Mouse (Mus musculus): Measurements from ENCODE around the gene Sorbs2.
A peak's percentile ranks its signal among the peaks of the same experiment; 100 is the strongest.

Sorbs2 gene

GRCm38 (mm10) chr8:45682845-45683383 lies 175.3 kb downstream of the Sorbs2 start:
- no peak for DNase-seq

GRCm38 (mm10) chr8:45687942-45688695 lies 180.5 kb downstream of the Sorbs2 start:
- no peak for DNase-seq

GRCm38 (mm10) chr8:45689611-45690207 lies 182.1 kb downstream of the Sorbs2 start:
- DNase-seq: peak; percentile 32

- DNase-seq: no peak
Measured at GRCm38 (mm10) chr8:45700100-45700499, 192.5 kb downstream of the Sorbs2 start.

- DNase-seq: no peak
Measured at GRCm38 (mm10) chr8:45703700-45704101, 196.1 kb downstream of the Sorbs2 start.

DNA sequence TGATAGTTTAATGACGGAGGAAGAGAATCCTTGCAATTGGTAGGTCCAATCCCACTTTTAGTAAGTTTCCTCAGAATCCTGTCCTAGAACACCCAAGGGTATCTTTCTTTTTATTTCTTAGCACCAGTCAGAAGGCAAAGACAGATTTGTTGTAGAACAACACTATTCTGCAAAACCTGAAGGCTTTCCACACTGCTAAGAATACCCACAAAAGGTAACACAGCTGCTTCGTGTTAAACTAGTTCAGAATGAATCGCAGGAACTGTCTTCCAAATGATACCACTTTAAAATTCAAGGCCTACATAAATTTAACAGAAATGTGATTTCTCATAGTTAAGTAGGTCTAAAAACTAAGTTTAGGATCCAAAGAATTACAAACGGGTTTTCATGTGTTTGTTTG lies 201.5 kb downstream of the Sorbs2 start:
- DNase-seq: no peak

- peak; percentile 24 for DNase-seq
Measured at GRCm38 (mm10) chr8:45709734-45710133, 202.1 kb downstream of the Sorbs2 start.

GRCm38 (mm10) chr8:45712610-45713009 lies 205.0 kb downstream of the Sorbs2 start:
- no peak for DNase-seq

- DNase-seq: no peak
Measured at GRCm38 (mm10) chr8:45714806-45715205, 207.2 kb downstream of the Sorbs2 start.

- DNase-seq: no peak
Measured at GRCm38 (mm10) chr8:45715330-45716027, 207.9 kb downstream of the Sorbs2 start.

- DNase-seq: peak; percentile 13
Measured at GRCm38 (mm10) chr8:45719776-45720175, 212.2 kb downstream of the Sorbs2 start.

DNA sequence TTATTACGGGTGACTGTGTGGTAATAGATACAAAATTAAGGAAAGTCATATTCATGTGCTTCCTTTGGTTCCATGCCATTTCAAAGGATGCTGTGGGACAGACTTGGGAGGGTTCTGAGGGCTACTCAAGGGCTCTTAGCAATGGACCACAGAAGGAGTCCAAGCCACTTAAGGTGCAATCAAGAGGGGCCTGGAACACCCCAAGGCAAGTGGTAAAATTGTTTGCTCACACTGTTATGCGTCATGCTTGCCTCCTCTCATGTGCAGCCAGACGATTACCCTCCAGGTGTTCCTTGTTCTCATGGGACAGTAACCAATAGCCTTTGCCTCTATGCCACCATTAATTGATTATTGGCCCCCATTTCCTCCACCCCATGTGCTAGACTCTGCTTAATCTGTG lies 216.6 kb downstream of the Sorbs2 start:
- no peak for DNase-seq

GRCm38 (mm10) chr8:45725321-45725720 lies 217.7 kb downstream of the Sorbs2 start:
- DNase-seq: no peak

DNA sequence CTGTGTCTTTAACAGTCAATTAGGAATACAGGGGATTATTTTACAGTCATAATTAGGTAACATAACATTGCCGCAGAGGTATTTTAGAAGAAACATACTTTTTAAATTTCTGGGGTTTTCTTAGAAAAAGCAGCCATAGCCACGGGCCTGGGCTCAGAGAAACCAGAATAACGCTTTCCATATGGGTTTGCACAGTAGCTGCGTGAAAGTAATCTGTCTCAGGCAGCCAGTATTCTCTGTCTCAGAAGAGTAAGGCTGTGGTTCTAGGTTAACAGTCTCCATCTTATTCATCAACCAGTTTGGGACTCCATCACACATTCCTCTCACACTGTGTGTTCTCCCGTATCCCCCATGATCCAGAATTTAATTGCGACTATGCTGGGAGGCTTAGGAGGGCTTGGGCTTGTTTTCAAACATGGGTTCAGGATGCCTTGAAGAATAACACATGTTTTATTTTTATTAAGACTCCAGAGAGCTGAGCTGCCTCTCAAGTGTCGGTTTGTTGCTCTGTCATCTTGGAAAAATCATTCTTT lies 222.3 kb downstream of the Sorbs2 start:
- DNase-seq: no peak

DNA sequence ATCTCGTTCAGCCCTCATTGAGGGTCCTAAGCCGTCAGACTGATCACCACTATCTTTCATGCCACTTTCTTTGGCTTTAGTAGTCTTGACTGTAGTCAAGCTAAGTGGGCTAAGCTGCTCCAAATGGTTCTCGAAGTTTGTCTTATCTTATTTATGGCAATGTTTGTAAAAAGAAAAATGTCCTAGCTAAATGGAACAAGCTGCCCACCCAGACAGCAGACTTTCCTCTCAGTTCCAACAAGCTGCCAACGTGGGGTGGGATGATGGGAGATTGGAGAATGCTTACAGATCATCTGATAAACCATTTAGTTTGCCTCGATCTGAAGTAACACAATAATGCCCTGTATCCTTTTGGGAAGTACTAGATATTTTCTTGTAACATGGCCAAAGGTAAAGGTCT lies 223.2 kb downstream of the Sorbs2 start:
- no peak for DNase-seq

- no peak for DNase-seq
Measured at GRCm38 (mm10) chr8:45734071-45734470, 226.5 kb downstream of the Sorbs2 start.

DNA sequence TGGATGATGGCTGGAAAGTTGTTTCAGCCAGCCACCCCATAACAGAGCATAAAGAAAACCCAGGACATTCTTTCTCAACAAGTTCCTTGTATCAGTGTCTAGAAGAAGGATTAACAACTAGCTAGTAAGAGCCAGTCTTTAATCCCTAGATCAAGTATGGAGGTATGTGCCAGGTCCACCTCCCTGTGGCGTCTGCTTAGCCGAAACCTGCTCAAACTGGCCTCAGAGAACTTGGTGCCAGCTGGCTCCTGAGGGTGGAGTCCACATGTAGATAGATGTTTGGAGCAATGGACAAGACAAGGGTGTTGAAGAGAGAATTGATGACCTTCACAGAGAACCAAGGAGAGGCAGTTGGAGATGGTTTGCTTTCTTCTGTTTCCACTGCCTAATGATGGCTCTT lies 229.7 kb downstream of the Sorbs2 start:
- no peak for DNase-seq

GRCm38 (mm10) chr8:45743326-45743725 lies 235.7 kb downstream of the Sorbs2 start:
- no peak for DNase-seq

- no peak for DNase-seq
Measured at GRCm38 (mm10) chr8:45743739-45744138, 236.2 kb downstream of the Sorbs2 start.

GRCm38 (mm10) chr8:45751512-45752502 lies 244.2 kb downstream of the Sorbs2 start:
- no peak for DNase-seq

- no peak for DNase-seq
Measured at GRCm38 (mm10) chr8:45755482-45755881, 247.9 kb downstream of the Sorbs2 start.

DNA sequence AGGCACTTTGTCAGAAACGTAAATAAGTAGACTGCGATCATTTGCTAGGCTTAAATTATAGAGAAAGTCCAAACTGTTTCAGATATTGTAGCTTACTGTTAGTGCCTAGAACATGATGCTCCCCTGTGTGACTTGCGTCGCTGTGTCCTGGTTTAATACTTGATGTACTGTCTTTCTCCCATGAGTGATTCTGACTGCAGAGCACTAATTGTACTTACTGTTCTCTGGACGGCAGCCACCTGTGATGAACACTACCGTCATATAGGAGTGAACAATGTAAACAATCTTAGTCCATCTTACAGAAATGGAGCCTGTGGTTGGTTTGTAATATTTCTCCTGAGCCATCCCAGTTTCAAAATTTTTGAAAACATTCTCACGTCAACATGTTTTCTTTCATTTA lies 248.4 kb downstream of the Sorbs2 start:
- DNase-seq: no peak
